Mouse (Mus musculus) CD8-positive naive resting alpha-beta T cell, adult 2 months (primary cell): ENCODE data around the gene Frmd5.

Experiments used
- DNase-seq, 2 experiments: peaks; one replicate each; pipeline ENCODE4 v3.0.0; 2022; ENCODE audit warnings: low read depth in 2 of 2, low spot score in 2 of 2

The Frmd5 gene

DNA sequence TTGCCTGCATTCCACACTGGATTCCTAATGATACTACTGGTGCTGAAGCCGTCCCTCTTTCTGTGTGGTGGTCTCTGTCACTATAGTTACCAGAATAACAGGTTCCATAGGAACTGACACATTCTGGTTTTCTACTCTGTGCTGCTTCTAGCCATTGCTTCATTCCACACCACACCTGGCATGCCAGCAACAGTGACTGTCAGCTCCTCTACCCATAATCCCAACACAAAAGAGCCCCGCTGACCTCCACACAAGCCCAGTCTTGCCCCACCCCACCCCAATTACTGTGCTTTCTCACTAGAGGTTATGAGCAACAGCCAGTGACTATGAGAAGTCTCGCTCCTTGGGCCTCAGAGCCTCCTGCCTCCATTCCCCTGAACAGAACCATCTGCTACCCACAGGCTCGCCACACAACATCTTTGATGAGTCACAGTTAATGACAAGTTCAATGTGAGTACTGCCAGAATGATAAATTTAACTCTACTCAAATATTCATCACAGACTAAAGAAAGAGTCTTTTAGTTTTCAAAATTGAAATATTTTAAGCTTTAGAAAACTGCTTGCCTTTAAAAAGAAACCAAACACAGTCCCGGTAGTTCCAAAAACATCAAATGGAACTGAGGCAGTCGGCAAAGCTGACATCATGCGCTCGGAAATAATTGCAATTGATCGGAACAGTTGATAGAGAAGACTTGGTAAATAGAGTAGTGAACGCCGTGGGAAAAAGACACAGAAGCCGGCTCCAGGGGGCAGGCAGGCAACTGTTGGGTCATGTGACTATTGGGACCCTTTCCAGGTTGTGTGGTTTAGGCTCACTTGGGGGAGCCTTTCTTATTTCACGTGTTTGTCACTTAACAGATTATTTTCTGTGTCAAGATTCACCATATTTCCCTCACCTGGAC is 185.4 kb downstream of the Frmd5 start:
- no peak for DNase-seq

DNA sequence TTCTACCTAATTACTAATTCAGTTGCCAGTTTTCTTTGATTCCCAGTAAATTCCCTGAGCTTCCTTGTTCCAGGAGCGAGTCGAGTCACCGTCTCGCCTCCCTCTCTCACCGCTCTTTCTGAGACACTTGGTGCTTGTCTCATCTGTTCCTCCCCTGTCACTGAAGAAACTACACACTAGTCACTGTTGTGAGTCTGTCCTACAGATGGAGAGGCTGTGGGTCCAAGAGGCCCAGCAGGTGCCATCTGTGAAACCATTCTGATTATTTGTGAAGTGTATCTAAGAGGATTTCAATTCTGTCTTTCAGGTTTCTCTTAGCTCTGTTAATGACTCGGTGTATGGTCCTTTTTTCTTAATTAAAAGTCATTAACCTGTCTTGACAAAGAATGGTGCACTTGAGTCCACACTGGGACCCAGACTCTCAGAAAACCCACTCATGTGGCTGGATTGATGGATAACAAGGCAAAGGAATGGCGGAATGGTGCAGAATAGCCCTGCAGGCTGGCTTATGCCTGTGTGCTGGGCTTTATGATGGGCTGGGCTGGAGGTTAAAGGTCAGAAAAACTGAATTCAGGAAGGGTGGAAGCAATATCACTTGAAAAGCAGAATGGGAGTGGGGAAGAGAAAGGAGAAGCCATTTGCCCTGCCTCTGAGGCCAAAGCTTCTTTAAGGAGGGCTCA is 186.2 kb downstream of the Frmd5 start:
- no peak for DNase-seq

DNA sequence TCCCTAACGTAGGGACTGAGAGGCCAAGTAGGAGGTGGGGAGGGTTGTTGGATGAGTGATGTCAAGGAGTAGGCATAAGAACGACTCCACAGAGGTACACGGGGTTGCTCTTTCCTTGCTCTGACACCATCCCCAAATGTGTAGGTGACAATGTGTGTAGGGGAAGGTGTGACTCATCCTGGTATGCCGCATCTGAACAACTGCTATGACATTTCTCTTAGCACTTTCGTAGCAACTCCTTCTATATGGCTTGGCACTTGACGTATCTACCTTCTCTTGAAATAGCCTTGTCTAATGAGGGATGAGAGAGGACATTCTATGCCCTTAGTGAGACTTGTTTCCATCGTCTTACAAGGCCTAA is 191.7 kb downstream of the Frmd5 start:
- DNase-seq: no peak

DNA sequence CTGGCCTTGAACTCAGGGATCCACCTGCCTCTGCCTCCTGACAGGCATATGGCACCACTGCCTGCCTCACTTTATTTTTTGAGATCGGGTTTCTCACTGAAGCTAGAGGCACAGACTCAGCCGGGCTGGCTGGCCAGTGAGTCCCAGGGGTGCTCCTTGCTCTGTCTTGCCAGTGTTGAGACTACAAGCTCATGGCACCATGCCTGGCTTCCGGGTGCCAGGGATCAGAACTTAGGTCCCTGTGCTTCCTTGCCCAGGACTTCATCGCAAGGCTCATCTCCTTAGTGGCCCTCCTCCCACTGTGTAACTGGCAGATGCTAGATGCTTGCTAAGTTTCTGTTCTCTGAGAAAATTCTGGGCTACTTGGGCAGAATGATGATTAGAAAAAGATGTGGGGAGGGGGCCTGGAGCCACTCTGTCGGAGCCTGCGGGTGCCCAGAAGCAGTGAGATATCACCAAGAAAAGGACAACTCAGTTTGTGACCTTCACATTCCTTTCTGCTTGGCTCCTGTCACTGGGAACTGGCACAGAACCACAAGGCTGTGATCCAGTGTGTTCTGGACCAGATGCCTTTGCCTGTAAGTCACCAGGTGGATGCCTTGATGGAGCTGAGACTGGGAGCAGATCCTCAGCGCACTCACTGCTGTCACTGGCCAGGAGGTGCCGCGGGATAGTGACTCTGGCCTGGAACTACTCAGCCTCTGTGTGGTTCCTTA is 192.2 kb downstream of the Frmd5 start:
- no peak for DNase-seq

DNA sequence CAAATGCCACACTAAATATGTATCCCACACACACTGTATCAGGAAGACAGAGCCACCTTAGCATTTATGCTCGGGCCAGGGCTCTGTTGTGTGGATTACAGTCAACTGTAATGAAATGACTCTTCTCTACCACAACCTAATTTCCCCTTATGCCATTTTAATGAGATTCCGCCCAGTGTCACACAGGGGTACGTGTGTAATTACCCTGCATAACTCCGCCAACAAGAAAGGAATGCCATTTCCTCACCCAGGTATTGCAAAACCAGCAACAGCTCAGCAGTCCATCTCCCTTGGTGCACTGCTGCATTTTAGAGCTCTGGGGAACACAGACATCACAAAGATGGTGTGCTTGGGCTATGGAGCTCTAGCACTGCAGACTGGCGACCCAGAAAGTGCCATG is 194.8 kb downstream of the Frmd5 start:
- DNase-seq: no peak

DNA sequence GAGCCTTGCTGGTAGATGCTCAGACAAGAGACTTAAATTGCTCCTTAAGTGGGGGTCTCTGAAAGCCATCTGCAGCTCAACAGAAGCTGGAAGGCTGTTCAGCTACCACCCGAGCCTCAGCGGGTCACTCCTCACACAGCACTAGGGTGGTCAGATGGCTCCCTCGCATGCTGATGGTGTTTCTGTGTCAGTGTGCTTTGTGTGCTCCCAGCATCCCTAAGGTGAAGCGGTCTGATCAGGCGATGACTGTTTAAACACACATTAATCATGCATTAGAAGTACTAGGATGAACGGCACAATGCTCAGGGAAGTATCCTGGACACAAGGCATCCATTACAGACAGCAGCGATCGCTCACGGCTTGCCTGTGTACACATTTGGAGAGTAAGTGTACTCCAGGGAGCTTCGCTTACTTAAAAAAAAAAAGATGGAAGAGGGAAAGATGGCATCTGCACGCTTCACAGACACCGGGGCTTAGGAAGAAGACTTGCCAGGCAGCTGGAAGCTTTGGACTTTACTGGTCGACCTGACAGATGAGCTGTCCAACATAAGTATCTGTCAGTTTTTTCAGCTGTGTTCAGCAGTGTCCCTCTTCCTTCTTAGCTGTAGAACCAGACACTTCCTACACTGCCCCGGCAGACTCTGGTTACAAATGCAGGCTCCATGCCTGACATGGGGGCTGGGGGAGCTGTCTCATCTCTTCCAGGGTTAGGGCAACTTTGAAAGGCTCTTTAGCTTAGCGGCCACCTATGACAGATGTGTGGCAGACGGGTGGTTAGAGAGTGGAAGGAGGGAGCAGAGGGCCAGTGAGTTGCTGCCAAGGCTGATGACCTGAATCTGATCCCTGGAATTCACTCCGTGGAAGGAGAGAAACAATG is 196.6 kb downstream of the Frmd5 start:
- DNase-seq: no peak

DNA sequence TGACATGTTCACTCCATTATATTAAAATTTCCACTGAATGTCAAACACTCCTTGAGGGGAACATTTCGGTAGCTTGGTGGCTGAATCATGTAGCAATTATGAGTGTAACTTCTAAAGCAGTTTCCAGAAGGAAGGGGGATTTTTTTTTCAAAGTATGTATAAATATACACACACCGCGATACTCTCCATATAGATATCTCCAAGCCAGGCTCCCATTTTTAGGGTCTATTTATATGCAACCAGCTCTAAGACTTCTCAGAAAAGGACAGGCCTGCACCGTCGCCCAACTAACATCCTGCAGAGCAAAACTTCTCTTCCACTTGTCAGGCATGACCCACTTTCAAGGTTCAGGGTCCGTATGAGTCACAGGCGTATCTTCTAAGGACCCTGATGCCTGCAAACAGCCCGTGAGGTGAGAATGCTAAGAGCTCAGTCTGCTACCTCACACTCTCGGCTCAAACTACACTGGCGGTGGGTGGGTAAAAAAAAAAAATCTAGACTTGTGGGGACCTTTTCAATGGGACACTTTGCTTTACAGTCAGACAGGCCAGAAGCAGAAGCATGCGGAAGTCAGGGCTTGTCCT is 197.7 kb downstream of the Frmd5 start:
- no peak for DNase-seq

DNA sequence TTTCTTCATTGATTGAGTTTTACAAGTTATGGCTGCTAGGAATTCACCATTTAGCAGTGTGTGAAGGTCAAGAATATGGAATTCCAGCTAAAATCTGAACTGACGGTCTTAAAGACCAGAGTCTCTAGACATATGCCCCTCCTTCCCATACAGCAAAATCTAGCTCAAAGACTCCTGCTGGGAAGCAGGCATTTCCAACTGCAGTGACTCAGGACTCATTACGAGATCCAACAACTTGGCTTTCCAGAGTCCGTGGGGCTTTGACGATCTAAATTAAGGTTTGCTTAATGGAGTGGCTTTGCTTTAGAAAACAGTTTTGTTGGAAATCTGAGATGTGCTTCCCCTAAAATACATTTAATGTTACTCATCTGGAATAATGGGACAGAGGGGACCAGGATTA is 204.5 kb downstream of the Frmd5 start:
- no peak for DNase-seq

DNA sequence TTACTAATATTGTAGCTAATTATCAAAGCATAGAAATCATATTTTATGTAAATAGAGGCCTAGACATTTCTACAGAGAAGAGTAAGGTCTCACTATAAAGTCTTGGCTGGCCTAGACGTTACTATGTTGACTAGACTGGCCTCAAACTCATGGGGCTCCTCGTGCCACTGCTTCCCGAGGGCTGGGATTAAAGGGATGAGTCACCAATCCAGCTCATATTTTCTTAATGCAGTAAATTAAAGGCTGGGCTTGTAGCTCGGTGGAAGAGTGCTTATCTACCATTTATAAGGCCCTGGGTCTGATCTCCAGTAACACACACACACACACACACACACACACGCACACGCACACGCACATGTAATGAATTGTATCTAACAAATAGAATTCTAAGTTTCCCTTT is 205.3 kb downstream of the Frmd5 start:
- DNase-seq: no peak

DNA sequence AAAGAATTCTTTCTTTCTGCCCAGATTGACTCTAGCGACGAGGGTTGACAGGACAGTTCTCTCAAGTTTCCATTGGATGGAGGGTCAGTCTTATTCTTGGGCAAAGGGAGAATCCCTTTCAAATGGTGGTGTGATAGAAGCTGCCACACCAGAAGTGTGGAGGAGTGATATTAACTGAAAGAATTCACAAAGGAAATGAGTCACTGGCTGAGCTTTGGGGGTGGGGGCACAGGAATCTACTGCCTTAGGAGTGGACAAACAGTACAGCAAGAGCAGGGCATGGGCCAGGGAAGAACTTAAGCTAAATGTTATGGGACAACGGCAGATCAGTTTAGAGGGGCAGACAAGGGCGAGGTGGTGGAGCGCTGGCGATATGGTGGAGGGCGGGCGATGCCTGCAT is 206.2 kb downstream of the Frmd5 start:
- no peak for DNase-seq

DNA sequence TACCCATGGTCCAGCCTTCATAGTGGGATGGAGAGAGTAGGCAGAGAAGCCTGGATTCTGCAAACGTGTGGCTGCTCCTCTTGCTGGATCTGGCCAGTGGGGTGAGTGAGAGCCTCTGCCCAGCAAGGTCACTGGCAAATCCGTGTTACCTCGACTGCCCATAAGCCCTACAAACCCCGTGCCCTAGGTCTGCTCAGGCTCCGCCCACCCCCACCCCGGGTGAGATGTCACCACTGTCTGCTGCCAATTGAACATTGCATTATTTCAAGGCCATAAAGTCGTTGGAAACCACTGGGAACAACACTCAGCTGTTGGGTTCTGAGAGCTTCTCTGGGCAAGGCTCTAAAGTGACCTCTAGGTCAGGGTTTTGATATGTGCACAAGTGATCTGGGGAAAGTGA is 208.6 kb downstream of the Frmd5 start:
- no peak for DNase-seq

DNA sequence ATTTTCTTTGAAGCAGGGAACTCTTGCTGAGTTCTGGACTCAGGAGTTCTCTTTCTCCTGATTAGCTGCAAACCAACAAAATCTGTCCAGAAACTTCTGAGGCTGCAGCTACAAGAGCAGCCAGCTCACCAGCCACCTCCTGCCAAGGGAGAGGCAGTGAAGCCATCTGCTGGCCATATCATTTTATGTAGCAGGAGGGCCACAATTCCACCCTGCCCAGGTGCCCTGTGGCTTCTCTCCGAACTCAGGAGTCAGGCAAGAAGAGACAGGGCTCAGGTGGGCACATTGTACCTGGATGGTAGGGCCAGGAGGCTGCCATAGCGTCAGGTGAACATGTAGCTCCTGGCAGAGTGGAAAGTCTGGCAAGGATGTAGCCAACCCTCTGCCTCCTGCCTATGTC is 210.3 kb downstream of the Frmd5 start:
- no peak for DNase-seq

DNA sequence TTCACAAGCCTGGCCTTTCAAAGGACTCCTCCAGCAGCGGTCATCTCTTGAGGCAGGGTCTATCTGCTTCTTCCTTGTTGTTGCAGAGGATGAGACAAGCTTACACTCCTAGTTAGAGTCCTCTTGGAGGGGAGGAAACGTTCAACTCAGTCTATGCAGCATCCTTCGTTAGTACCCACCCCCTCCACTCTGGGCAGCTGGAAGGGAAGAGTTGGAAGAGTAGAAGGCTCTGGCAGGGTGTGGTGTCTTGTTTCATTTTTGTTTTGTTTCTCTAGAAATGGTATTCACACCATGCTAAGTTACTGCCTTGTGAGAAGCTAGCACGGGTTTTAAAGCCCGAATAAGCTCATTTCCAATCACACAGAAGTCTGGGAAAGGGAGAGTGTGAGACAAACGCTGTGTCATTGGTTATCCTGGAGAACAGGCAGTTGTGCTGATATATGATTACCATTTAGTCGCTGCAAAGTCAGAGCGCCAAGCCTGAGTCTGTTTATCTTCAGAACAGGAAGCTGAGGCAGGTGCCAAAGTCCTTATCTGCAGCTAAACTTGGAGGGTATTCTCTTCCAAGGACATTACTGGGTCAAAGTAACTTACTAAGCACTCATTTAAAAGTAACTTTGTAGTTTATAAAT is 212.1 kb downstream of the Frmd5 start:
- no peak for DNase-seq

DNA sequence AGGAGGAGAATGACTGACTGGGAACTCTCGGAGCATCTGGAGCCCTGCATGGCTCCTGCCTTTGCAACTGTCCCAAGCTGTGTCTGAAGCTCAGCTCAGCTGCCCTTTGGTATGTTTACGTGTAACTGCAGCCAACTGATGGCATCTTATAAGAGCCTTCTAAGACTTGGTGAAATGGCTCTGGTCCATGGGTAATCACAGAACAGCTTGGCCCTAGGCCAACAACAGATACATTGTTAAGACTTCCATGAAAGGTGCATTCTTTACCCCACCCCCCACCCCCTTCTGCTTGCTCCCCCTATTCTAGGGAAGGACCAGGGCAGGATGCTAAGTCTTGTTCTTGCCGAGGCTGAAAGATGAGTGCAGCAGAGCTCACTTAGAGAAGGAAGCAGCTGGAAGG is 212.8 kb downstream of the Frmd5 start:
- no peak for DNase-seq

DNA sequence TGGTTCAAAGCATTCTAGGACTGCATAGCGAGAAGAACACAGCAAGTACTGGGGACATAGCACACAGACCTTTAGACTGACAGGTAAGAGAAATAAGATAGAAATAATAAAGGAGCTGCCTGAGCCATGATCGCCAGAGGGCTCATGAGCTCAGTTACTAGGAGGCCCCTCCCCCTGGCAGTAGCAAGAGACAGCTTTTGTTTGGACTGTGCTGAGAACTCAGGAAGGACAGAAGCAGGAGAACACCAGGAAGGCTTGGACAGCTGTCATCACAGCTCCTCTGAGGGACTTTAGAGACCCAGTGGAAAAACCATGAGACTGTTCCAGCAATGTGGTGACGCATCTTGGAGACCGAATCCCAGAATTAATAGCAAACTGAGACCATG is 218.6 kb downstream of the Frmd5 start:
- DNase-seq: no peak

DNA sequence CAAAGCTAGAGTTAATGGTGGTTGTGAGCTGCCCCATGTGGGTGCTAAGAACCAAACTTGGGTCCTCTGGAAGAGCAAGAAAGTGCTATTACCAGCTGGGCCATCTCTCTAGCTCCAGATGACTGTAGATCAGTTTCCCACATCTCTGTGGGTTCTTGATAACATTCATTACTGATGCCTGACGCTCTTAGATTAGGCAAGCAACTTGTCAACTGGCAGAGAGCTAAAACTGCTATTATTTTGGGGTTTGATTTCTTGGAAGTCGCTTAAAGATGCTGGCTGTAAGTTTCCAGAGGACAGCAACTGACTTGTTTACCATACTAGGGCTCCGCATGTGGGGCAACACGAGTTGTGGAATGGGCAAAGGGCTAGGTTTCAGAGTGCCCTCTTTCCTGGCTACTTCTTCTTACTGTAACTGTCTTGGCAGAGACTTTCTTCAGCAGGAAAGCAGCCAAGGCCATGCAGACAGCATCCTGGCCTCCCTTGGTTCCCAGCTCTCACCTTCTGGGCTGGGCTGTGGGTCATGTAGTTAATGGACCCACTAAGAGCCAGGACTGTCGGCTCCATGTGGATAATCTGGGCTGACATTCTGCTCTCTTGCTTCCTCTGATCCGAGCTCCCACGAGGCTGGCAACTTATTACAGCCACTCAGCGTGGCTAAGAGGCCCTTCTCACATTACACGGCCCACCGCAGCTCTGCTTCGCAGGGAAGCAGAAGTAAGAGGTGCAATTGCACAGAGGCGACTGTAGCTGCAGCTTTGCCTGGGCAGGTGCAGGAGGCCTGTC is 219.2 kb downstream of the Frmd5 start:
- DNase-seq: no peak

DNA sequence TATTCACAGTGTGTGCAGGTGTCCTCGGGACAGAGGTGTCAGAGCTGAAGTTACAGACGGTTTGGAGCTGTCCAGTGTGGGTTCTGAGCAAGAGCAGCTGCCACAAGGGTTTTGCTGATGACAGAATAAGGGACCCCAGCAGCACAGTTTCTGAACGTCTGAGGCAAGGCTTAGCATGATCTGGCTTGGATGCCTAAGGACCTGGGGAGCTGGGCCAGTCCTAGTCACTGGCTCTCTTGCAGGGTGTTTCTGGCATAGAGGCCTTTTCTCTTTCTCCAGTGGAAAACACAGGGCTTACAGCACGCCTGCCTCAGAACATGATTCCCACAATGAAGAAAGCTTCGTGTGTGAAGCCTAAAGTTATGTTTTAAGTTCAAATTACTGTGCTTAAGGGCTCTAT is 222.2 kb downstream of the Frmd5 start:
- DNase-seq: no peak

DNA sequence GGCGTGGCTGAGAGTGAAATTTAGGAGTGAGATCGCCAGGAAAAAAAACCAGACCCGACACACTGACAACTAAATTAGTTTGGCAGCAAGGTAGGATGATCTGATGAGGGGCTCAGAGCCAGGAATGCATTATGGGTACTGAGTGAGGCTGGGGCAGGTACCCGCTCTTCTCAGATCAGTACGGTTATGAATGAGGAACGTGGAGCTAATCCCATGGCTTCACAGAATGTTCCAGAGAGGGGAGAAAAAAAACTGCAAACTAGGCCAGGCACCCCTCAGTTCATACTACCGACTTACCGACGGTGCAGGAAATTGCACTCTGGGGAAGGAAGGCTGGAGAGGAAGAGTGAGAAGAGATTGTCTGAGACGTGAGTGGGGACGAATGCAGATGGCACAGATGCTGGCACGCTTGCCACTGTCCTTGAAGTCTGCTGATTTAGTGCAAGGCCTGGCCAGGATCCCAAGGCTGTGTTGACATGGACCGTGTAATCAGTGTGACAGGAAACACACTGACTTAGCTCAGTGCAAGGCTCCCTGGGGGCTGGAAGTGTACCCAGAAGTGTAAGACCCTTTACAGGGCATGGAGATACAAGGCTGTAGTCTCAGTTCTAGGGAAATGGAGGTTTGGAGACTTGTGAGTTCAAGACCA is 223.3 kb downstream of the Frmd5 start:
- no peak for DNase-seq

DNA sequence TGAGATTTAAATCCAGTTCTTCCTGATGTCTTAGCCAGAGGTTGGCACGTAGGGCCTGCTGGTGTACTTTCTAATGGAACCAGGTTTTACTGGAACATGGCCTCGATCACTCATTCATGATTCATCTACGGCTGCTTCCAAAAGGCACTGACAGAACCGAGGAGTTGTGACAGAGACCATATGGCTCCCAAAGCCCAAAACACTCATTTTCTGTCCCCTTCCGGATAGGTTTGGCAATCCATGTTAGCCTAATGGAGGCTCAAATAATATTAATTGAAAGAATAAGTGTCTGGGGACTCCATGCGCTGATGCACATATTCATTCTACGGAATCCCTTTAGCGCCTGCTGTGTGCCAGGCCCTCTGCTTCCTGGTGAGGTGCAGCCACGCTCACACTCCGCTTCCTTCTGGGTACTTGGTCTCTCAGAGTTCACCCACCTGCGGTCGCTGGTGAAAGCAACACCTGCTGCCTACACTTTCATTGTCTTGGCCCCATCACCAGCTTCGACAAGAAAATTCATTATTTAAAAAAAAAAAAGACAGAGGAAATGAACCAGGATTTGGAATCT is 224.0 kb downstream of the Frmd5 start:
- no peak for DNase-seq
